Mouse (Mus musculus): Measurements from ENCODE around the gene Foxj2. TPM values are rescaled to one million over a fixed set of nuclear protein-coding genes. Genes with fewer than 3 reads are reported as not detected.
A peak's percentile ranks its signal among the peaks of the same experiment; 100 is the strongest.

Gene Foxj2
- polyA plus RNA-seq, 1 experiment from 2014 or later, result 1.0 TPM

DNA sequence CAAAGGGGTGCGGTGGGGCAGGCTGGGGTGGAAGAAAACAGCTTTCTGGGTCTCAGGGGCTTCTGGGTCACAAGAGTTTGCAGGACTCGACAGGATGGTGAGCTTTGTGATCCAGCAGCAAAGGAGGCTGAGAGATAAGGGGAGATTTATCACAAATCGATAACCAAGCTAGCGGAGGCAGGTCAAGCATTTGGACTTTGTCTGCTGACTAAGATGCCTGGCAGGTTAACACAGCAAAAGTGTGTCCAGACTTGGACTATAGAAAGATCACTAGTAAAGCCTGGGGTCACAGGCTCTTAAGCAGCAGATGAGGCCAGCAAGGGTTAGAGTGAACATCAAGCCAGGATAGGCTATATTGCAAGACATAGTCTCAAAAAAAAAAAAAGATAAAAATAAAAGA lies 38.5 kb upstream of the Foxj2 start:
- Histone ChIP-seq H3K27ac (ENCODE audit: low read depth) (no peak overlapping the region), H3K4me1 (ENCODE audit: insufficient read depth) (no peaks in the 10 kb centered on the region), H3K9ac (replicated peaks) (no peak overlapping the region), H3K4me2 (ENCODE audit: low read depth, low read length) (no peak overlapping the region), H3K9me3 (ENCODE audit: low read length) (no peaks in the 10 kb centered on the region), H3K36me3 (replicated peaks; ENCODE audit: insufficient read depth, low read length) (no peaks in the 10 kb centered on the region), H3K4me3 (ENCODE audit: low read depth, low read length) (no peak overlapping the region), H3K27me3 (ENCODE audit: insufficient read depth, low read length) (no peaks in the 10 kb centered on the region)
- 55% methylated on average over 4 of the region's 4 CpGs for WGBS (ENCODE audit: insufficient replicate concordance)
- DNase-seq (no peak), ATAC-seq (no peak)
- TF ChIP-seq EP300 (IDR thresholded peaks at IDR 0.05; ENCODE audit: low read depth), result no peak
- no peak for TF ChIP-seq CTCF (IDR thresholded peaks at IDR 0.05; ENCODE audit: low read depth)

- Histone ChIP-seq H3K9me3 (ENCODE audit: low read length) (no peaks in the 10 kb centered on the region), H3K36me3 (replicated peaks; ENCODE audit: insufficient read depth, low read length) (no peaks in the 10 kb centered on the region), H3K9ac (replicated peaks) (no peak overlapping the region), H3K27me3 (ENCODE audit: insufficient read depth, low read length) (no peaks in the 10 kb centered on the region), H3K27ac (ENCODE audit: low read depth) (no peak overlapping the region), H3K4me2 (ENCODE audit: low read depth, low read length) (no peak overlapping the region), H3K4me3 (ENCODE audit: low read depth, low read length) (no peak overlapping the region), H3K4me1 (ENCODE audit: insufficient read depth) (no peaks in the 10 kb centered on the region)
- DNase-seq, result no peak
- TF ChIP-seq CTCF (IDR thresholded peaks at IDR 0.05; ENCODE audit: low read depth), result no peak
- TF ChIP-seq EP300 (IDR thresholded peaks at IDR 0.05; ENCODE audit: low read depth), result no peak
- WGBS (ENCODE audit: insufficient replicate concordance), result 15% methylated on average over 3 of the region's 3 CpGs
- ATAC-seq, result no peak
Measured at GRCm38 (mm10) chr6:122782164-122782563, 37.5 kb upstream of the Foxj2 start.

- DNase-seq (no peak), ATAC-seq (no peak)
- Histone ChIP-seq H3K9me3 (ENCODE audit: low read length) (no peaks in the 10 kb centered on the region), H3K4me1 (ENCODE audit: insufficient read depth) (no peaks in the 10 kb centered on the region), H3K4me3 (ENCODE audit: low read depth, low read length) (no peak overlapping the region), H3K4me2 (ENCODE audit: low read depth, low read length) (no peak overlapping the region), H3K27me3 (ENCODE audit: insufficient read depth, low read length) (no peaks in the 10 kb centered on the region), H3K27ac (ENCODE audit: low read depth) (no peak overlapping the region), H3K36me3 (replicated peaks; ENCODE audit: insufficient read depth, low read length) (no peaks in the 10 kb centered on the region), H3K9ac (replicated peaks) (no peak overlapping the region)
- TF ChIP-seq EP300 (IDR thresholded peaks at IDR 0.05; ENCODE audit: low read depth) (no peak), CTCF (IDR thresholded peaks at IDR 0.05; ENCODE audit: low read depth) (peak; percentile 57)
- 91% methylated on average over 3 of the region's 3 CpGs for WGBS (ENCODE audit: insufficient replicate concordance)
Measured at GRCm38 (mm10) chr6:122784866-122785265, 34.8 kb upstream of the Foxj2 start.

DNA sequence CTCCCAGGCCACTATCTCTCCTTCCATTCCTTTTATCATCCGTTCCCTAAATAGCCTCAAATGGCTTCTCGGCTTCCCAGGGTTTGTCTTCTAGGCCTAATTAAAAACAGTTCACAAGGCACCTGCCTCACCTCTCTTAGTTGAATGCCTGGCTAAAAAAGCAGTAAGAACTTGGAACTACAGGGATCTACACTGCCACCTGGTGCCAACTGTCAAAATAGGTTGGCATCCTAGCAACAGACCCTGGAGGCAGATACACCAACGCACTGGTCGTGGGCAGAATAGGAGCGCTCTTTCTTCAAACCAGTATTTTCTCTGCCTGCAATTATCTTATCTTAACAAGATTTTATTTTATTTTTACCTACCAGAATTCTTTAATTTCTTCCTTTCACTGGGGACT lies 33.4 kb upstream of the Foxj2 start:
- 49% methylated on average over 5 of the region's 5 CpGs for WGBS (ENCODE audit: insufficient replicate concordance)
- no peaks in the 10 kb centered on the region for H3K4me1 ChIP-seq (ENCODE audit: insufficient read depth)
- no peak overlapping the region for H3K4me2 ChIP-seq (ENCODE audit: low read depth, low read length)
- no peak for ATAC-seq
- TF ChIP-seq EP300 (IDR thresholded peaks at IDR 0.05; ENCODE audit: low read depth), result no peak
- TF ChIP-seq CTCF (IDR thresholded peaks at IDR 0.05; ENCODE audit: low read depth), result peak; percentile 77
- H3K27ac ChIP-seq (ENCODE audit: low read depth), result no peak overlapping the region
- no peaks in the 10 kb centered on the region for H3K9me3 ChIP-seq (ENCODE audit: low read length)
- DNase-seq, result peak; percentile 55
- no peaks in the 10 kb centered on the region for H3K27me3 ChIP-seq (ENCODE audit: insufficient read depth, low read length)
- no peak overlapping the region for H3K9ac ChIP-seq (replicated peaks)
- no peak overlapping the region for H3K4me3 ChIP-seq (ENCODE audit: low read depth, low read length)
- H3K36me3 ChIP-seq (replicated peaks; ENCODE audit: insufficient read depth, low read length), result no peaks in the 10 kb centered on the region

GRCm38 (mm10) chr6:122795254-122795935 lies 24.3 kb upstream of the Foxj2 start:
- no peak overlapping the region for H3K4me3 ChIP-seq (ENCODE audit: low read depth, low read length)
- H3K27me3 ChIP-seq (ENCODE audit: insufficient read depth, low read length), result no peaks in the 10 kb centered on the region
- no peak for TF ChIP-seq CTCF (IDR thresholded peaks at IDR 0.05; ENCODE audit: low read depth)
- TF ChIP-seq EP300 (IDR thresholded peaks at IDR 0.05; ENCODE audit: low read depth), result no peak
- H3K36me3 ChIP-seq (replicated peaks; ENCODE audit: insufficient read depth, low read length), result no peaks in the 10 kb centered on the region
- H3K27ac ChIP-seq (ENCODE audit: low read depth), result no peak overlapping the region
- ATAC-seq (no peak), DNase-seq (no peak)
- no peak overlapping the region for H3K9ac ChIP-seq (replicated peaks)
- H3K4me2 ChIP-seq (ENCODE audit: low read depth, low read length), result no peak overlapping the region
- H3K9me3 ChIP-seq (ENCODE audit: low read length), result no peaks in the 10 kb centered on the region
- WGBS (ENCODE audit: insufficient replicate concordance), result 80% methylated on average over 8 of the region's 8 CpGs
- no peaks in the 10 kb centered on the region for H3K4me1 ChIP-seq (ENCODE audit: insufficient read depth)

DNA sequence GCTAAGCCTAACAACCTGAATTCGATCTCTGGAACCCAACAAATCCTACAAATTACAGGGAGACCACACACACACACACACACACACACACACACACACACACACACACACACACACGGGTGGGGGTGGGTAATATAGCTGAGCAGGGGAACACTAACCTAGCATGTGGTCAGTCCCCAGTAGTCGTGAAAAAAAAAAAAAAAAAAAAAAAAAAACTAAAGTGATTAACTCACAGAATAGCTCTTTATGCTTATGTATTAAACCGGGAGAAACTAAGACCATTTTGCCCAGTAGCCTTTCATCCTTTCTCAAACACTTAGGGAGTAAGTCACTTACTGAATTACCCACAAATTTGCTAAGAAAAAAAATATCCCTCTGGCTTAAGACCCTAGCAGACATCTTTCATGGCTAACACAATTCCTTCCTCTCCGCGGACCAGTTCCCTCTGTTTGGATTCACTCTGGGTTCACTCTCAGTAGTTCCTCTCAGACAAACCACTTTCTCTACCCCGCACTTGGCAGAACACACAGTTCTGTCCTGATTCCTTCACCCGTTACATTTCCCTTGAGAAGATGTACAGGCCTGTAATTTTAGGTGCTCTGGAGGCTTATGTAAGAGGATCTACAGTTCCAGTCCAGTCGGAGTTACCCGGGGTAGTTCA lies 18.9 kb upstream of the Foxj2 start:
- ATAC-seq, result peak; percentile 10
- Histone ChIP-seq H3K4me1 (ENCODE audit: insufficient read depth) (peaks cover 18% of the 10 kb centered on the region), H3K27ac (ENCODE audit: low read depth) (peak overlapping the region; percentile 64), H3K27me3 (ENCODE audit: insufficient read depth, low read length) (no peaks in the 10 kb centered on the region), H3K9ac (replicated peaks) (peak overlapping the region; percentile 79), H3K9me3 (ENCODE audit: low read length) (no peaks in the 10 kb centered on the region), H3K4me3 (ENCODE audit: low read depth, low read length) (peak overlapping the region; percentile 72), H3K36me3 (replicated peaks; ENCODE audit: insufficient read depth, low read length) (no peaks in the 10 kb centered on the region), H3K4me2 (ENCODE audit: low read depth, low read length) (peak overlapping the region; percentile 97)
- DNase-seq, result no peak
- TF ChIP-seq EP300 (IDR thresholded peaks at IDR 0.05; ENCODE audit: low read depth) (no peak), CTCF (IDR thresholded peaks at IDR 0.05; ENCODE audit: low read depth) (no peak)
- 20% methylated on average over 10 of the region's 10 CpGs for WGBS (ENCODE audit: insufficient replicate concordance)
